Mouse (Mus musculus) heart, postnatal 0 days (tissue): ENCODE data around the gene Fbxo47.

Experiments used
- CTCF ChIP-seq: IDR thresholded peaks from 2 replicates; pipeline ENCODE4 v1.5.1; 2016; ENCODE audit warnings: antibody characterized with exemption, control low read depth, low read depth
- EP300 ChIP-seq: IDR thresholded peaks from 2 replicates; pipeline ENCODE4 v1.6.1; 2016; ENCODE audit warnings: antibody characterized with exemption, low read depth

DNA sequence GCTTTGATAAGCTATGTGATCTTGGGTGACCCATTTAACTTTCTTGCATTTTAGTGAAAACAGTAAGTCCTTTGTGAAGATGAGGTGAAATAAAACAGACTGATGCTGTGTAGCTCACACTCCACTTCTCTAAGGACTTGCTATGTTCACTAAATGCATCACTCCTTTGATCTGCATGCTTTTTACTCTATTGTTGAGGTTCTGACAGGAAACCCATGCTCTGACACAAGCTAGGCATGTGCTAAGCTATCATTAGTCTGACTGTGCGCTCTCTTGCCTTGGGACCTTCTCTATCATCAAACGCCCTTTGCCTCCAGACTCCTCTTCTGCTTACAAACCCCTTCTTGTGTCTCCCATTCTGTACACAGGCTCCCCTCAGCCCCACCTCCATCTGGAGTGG lies 21.6 kb upstream of the Fbxo47 start:
- TF ChIP-seq CTCF (no peak), EP300 (no peak)
